Comparison of ENCODE assay signal across 12 mouse cellular contexts in the genomic region with DNA sequence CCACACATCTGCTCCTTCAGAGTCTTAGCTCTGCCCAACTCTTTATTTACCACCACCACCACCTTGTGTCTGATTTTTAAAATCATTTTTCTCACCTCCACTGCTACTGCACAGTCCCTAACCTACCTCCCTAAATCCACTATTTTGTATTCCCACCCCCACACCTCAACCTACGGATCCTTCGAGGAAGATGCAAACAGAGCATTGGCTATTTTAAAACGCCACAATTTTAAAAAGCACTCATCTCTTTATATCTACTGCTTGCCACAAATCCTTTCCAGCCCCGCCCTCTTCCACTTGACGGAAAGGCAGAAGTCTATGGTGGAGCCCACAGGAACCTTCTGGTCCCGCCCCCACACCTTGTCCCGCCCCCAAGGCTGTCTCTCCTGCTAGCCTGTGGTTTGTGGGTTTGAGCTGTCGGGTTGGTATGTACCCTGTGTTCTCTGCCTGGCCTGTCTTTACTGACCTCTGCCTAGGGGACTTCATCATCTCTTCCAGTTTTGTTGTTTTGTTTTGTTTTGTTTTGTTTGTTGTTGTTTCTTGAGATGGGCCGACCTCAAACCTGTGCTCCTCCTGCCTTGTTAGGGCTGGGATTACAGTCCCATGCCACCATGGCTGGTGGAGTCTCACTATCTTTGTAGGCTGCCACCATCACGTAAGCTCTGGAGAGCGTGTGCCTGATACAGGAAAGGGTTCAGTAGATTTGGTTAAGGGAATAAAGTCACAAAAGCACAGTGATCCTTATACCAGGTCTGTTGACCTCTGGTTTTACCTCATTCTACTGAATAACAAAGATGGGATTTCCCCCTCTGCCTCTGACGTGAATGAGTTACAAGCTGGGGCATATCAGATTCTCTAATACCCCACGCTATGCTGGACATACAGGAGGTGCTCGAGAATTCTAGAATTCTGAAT. TPM values are rescaled to one million over a fixed set of nuclear protein-coding genes. Genes with fewer than 3 reads are reported as not detected.
DNase-seq lines count a peak whose midpoint lies in the region; ATAC-seq lines count a peak whose summit lies in the region.
"Had no signal": no experiment of that assay in that cellular context is flagged by ENCODE, and none has a peak within 500 bp of the region (broad histone marks: within the 10 kb centered on the region; RNA-seq: fewer than 3 reads in every experiment).

No protein-coding gene starts in this region.

- no peak overlapping the region for H3K4me2 ChIP-seq in midbrain, embryonic 11.5 days
- no peak overlapping the region for H3K4me2 ChIP-seq in midbrain, embryonic 14.5 days (ENCODE audit: low read length)
- no peak overlapping the region for H3K4me2 ChIP-seq in intestine, embryonic 16.5 days (ENCODE audit: low read depth, low read length)
- H3K4me2 ChIP-seq: forebrain, embryonic 15.5 days; intestine, embryonic 15.5 days; neural tube, embryonic 13.5 days had no signal

- DNase-seq in midbrain, embryonic 11.5 days (ENCODE audit: low spot score, missing footprints), result peak; percentile 35
- DNase-seq in midbrain, embryonic 14.5 days, result no peak
- peak; percentile 0 for DNase-seq in c-Kit-positive CD71-positive TER-119-positive erythroid progenitor cells, embryonic 14.5 days (ENCODE audit: low spot score)
- DNase-seq in thymus, postnatal 25 days, result peak; percentile 71
- no peak for DNase-seq in retina, embryonic 14.5 days (ENCODE audit: low spot score)
- DNase-seq in embryo, embryonic 11 days, result no peak

- H3K9me3 ChIP-seq in midbrain, embryonic 11.5 days (ENCODE audit: control insufficient read depth, low read length), result no peaks in the 10 kb centered on the region
- H3K9me3 ChIP-seq in midbrain, embryonic 14.5 days (ENCODE audit: control insufficient read depth, low read length), result no peaks in the 10 kb centered on the region
- peaks cover 7% of the 10 kb centered on the region for H3K9me3 ChIP-seq in megakaryocyte, embryonic 14.5 days
- H3K9me3 ChIP-seq in intestine, embryonic 16.5 days (ENCODE audit: control insufficient read depth, low read length), result no peaks in the 10 kb centered on the region
- H3K9me3 ChIP-seq: forebrain, embryonic 15.5 days; intestine, embryonic 15.5 days; neural tube, embryonic 13.5 days had no signal

- H3K27ac ChIP-seq in midbrain, embryonic 11.5 days (ENCODE audit: low read depth, low read length), result no peak overlapping the region
- no peak overlapping the region for H3K27ac ChIP-seq in midbrain, embryonic 14.5 days (replicated peaks; ENCODE audit: low read depth, low read length)
- no peak overlapping the region for H3K27ac ChIP-seq in intestine, embryonic 16.5 days (ENCODE audit: low read length)
- H3K27ac ChIP-seq: forebrain, embryonic 15.5 days; intestine, embryonic 15.5 days; neural tube, embryonic 13.5 days had no signal

- H3K9ac ChIP-seq in midbrain, embryonic 11.5 days (ENCODE audit: low read length), result no peak overlapping the region
- H3K9ac ChIP-seq in midbrain, embryonic 14.5 days (replicated peaks; ENCODE audit: low read length), result no peak overlapping the region
- no peak overlapping the region for H3K9ac ChIP-seq in intestine, embryonic 16.5 days (ENCODE audit: low read depth, low read length)
- H3K9ac ChIP-seq: forebrain, embryonic 15.5 days; intestine, embryonic 15.5 days; neural tube, embryonic 13.5 days had no signal

- no peak overlapping the region for H3K4me3 ChIP-seq in midbrain, embryonic 11.5 days (ENCODE audit: low read depth, low read length)
- H3K4me3 ChIP-seq in midbrain, embryonic 14.5 days (replicated peaks; ENCODE audit: low read depth, low read length), result no peak overlapping the region
- H3K4me3 ChIP-seq in megakaryocyte, embryonic 14.5 days (replicated peaks), result peak overlapping the region; percentile 78
- H3K4me3 ChIP-seq in intestine, embryonic 16.5 days (ENCODE audit: low read length), result no peak overlapping the region
- H3K4me3 ChIP-seq: forebrain, embryonic 15.5 days; intestine, embryonic 15.5 days; neural tube, embryonic 13.5 days had no signal

- no peaks in the 10 kb centered on the region for H3K36me3 ChIP-seq in midbrain, embryonic 11.5 days (ENCODE audit: control insufficient read depth, insufficient read depth, low read length)
- no peaks in the 10 kb centered on the region for H3K36me3 ChIP-seq in midbrain, embryonic 14.5 days (ENCODE audit: control insufficient read depth, insufficient read depth, low read length)
- no peaks in the 10 kb centered on the region for H3K36me3 ChIP-seq in megakaryocyte, embryonic 14.5 days (replicated peaks; ENCODE audit: low read length)
- H3K36me3 ChIP-seq in intestine, embryonic 16.5 days (ENCODE audit: control insufficient read depth, insufficient read depth, low read length), result no peaks in the 10 kb centered on the region
- H3K36me3 ChIP-seq: forebrain, embryonic 15.5 days; intestine, embryonic 15.5 days; neural tube, embryonic 13.5 days had no signal

- ATAC-seq in midbrain, embryonic 11.5 days (ENCODE audit: low FRiP score), result no peak
- no peak for ATAC-seq in midbrain, embryonic 14.5 days (ENCODE audit: low FRiP score, low TSS enrichment)
- no peak for ATAC-seq in intestine, embryonic 16.5 days
- ATAC-seq: forebrain, embryonic 15.5 days; intestine, embryonic 15.5 days had no signal

- H3K4me1 ChIP-seq in midbrain, embryonic 11.5 days (ENCODE audit: control insufficient read depth, insufficient read depth, low read length), result no peaks in the 10 kb centered on the region
- no peaks in the 10 kb centered on the region for H3K4me1 ChIP-seq in midbrain, embryonic 14.5 days (ENCODE audit: control insufficient read depth, insufficient read depth, low read length)
- peaks cover 17% of the 10 kb centered on the region for H3K4me1 ChIP-seq in megakaryocyte, embryonic 14.5 days
- no peaks in the 10 kb centered on the region for H3K4me1 ChIP-seq in intestine, embryonic 16.5 days (ENCODE audit: control insufficient read depth, insufficient read depth, low read length)
- H3K4me1 ChIP-seq: forebrain, embryonic 15.5 days; intestine, embryonic 15.5 days had no signal

- no peaks in the 10 kb centered on the region for H3K27me3 ChIP-seq in midbrain, embryonic 11.5 days (ENCODE audit: control insufficient read depth, insufficient read depth, low read length)
- no peaks in the 10 kb centered on the region for H3K27me3 ChIP-seq in midbrain, embryonic 14.5 days (ENCODE audit: control insufficient read depth, insufficient read depth, low read length)
- H3K27me3 ChIP-seq in megakaryocyte, embryonic 14.5 days (replicated peaks), result peaks cover 6% of the 10 kb centered on the region
- no peaks in the 10 kb centered on the region for H3K27me3 ChIP-seq in intestine, embryonic 16.5 days (replicated peaks; ENCODE audit: control insufficient read depth, insufficient read depth, low read length)
- H3K27me3 ChIP-seq: forebrain, embryonic 15.5 days; intestine, embryonic 15.5 days; neural tube, embryonic 13.5 days had no signal

- WGBS in midbrain, embryonic 11.5 days, result 85% methylated on average over 14 of the region's 14 CpGs
- WGBS in midbrain, embryonic 14.5 days, result 85% methylated on average over 14 of the region's 14 CpGs
- WGBS in intestine, embryonic 16.5 days, result 77% methylated on average over 14 of the region's 14 CpGs

RNA-seq across cellular contexts. Expression of a gene that starts 35.0 kb away (rescaled TPM):
- polyA plus RNA-seq in midbrain, embryonic 11.5 days (2014; fragmentation: Nextera tagmentation; extraction: Ambion mirVana), result not detected in 2 replicates
- not detected in 2 replicates for polyA plus RNA-seq in midbrain, embryonic 14.5 days (2014; fragmentation: Nextera tagmentation; extraction: Ambion mirVana)
- not detected in 2 replicates for polyA plus RNA-seq in megakaryocyte, embryonic 14.5 days (2012; ENCODE audit: insufficient read depth, low replicate concordance)
- polyA plus RNA-seq in intestine, embryonic 16.5 days (2015; fragmentation: Nextera tagmentation; extraction: Ambion mirVana), result not detected in 2 replicates
- polyA plus RNA-seq: forebrain, embryonic 15.5 days; intestine, embryonic 15.5 days; limb, embryonic 11.5 days; neural tube, embryonic 13.5 days had no signal

RNA-seq across cellular contexts. Expression of a gene that starts 54.8 kb away (rescaled TPM):
- polyA plus RNA-seq in midbrain, embryonic 11.5 days (2014; fragmentation: Nextera tagmentation; extraction: Ambion mirVana), result not detected in 2 replicates
- not detected in 2 replicates for polyA plus RNA-seq in midbrain, embryonic 14.5 days (2014; fragmentation: Nextera tagmentation; extraction: Ambion mirVana)
- polyA plus RNA-seq in megakaryocyte, embryonic 14.5 days (2012; ENCODE audit: insufficient read depth, low replicate concordance), result not detected in 2 replicates
- polyA plus RNA-seq in intestine, embryonic 16.5 days (2015; fragmentation: Nextera tagmentation; extraction: Ambion mirVana), result not detected in 2 replicates
- polyA plus RNA-seq: forebrain, embryonic 15.5 days; intestine, embryonic 15.5 days; limb, embryonic 11.5 days; neural tube, embryonic 13.5 days had no signal

Comparison
In these comparisons a context has a peak if more than half of its experiments do, and no peak if none do; other contexts are left out.
1. DNase-seq: peak in midbrain, embryonic 11.5 days (single experiment), c-Kit-positive CD71-positive TER-119-positive erythroid progenitor cells, embryonic 14.5 days (single experiment) and thymus, postnatal 25 days (single experiment); none in midbrain, embryonic 14.5 days (single experiment), retina, embryonic 14.5 days (single experiment) and embryo, embryonic 11 days (single experiment).